Mouse (Mus musculus) frontal cortex, adult 2 months (tissue): ENCODE measurements around the gene Rsph14. TPM values are rescaled to one million over a fixed set of nuclear protein-coding genes. Genes with fewer than 3 reads are reported as not detected.
"Not testable (repeated sequence)": the region's sequence is repeated elsewhere in the genome, so short reads cannot be mapped to it uniquely, and the experiment has no call there.

Experiments
- DNase-seq, 2 experiments: peaks; one replicate each; pipeline ENCODE4 v3.0.0; 2022; ENCODE audit warnings: low spot score in 1 of 2; ENCODE audit errors: extremely low spot score in 1 of 2
- polyA plus RNA-seq: library from polyadenylated mRNA; depleted of rRNA; stranded (reverse); fragments of >200 nt; gene quantifications from 2 replicates; pipeline ENCODE4 v1.2.3, GENCODE M21; 2012

Gene Rsph14
- polyA plus RNA-seq, 1 experiment, result 0.32 TPM

GRCm38 (mm10) chr10:75054125-75054524 is 21.7 kb upstream of the Rsph14 start:
- no peak for DNase-seq

GRCm38 (mm10) chr10:75053655-75054054 is 21.3 kb upstream of the Rsph14 start:
- DNase-seq, result no peak

- no peak for DNase-seq
Observed at GRCm38 (mm10) chr10:75052902-75053301, 20.5 kb upstream of the Rsph14 start.

- no peak for DNase-seq
Observed at GRCm38 (mm10) chr10:75051364-75052074, 19.1 kb upstream of the Rsph14 start.

GRCm38 (mm10) chr10:75048711-75049110 is 16.3 kb upstream of the Rsph14 start:
- no peak for DNase-seq

- DNase-seq, result no peak
Observed at GRCm38 (mm10) chr10:75045831-75046230, 13.4 kb upstream of the Rsph14 start.

GRCm38 (mm10) chr10:75044459-75044858 is 12.1 kb upstream of the Rsph14 start:
- no peak for DNase-seq

GRCm38 (mm10) chr10:75042060-75042459 is 9.7 kb upstream of the Rsph14 start:
- DNase-seq, result not testable (repeated sequence)

GRCm38 (mm10) chr10:75036883-75037379 is 4.5 kb upstream of the Rsph14 start, which contains the start of gene Rab36:
Rab36 (plus strand) TSS chr10:75037058.
- DNase-seq, result peak; percentile 94 to 96

GRCm38 (mm10) chr10:75031345-75032114 is 856 bp downstream of the Rsph14 start:
- no peak for DNase-seq

GRCm38 (mm10) chr10:75030234-75030633 is 2.2 kb downstream of the Rsph14 start:
- DNase-seq, result no peak

- no peak for DNase-seq
Observed at GRCm38 (mm10) chr10:75029677-75030076, 2.7 kb downstream of the Rsph14 start.

- no peak for DNase-seq
Observed at GRCm38 (mm10) chr10:75028743-75029142, 3.6 kb downstream of the Rsph14 start.

GRCm38 (mm10) chr10:75026491-75026890 is 5.9 kb downstream of the Rsph14 start:
- no peak for DNase-seq

GRCm38 (mm10) chr10:75021138-75021537 is 11.2 kb downstream of the Rsph14 start:
- DNase-seq, result peak; percentile 60 to 96

- DNase-seq, result no peak
Observed at GRCm38 (mm10) chr10:75020271-75020670, 12.1 kb downstream of the Rsph14 start.

GRCm38 (mm10) chr10:75016481-75016880 is 15.9 kb downstream of the Rsph14 start:
- no peak for DNase-seq

GRCm38 (mm10) chr10:75015465-75015864 is 16.9 kb downstream of the Rsph14 start:
- DNase-seq, result no peak

GRCm38 (mm10) chr10:75010704-75011103 is 21.7 kb downstream of the Rsph14 start:
- DNase-seq, result no peak

GRCm38 (mm10) chr10:75006889-75007662 is 25.3 kb downstream of the Rsph14 start:
- peak; percentile 79 to 83 for DNase-seq

GRCm38 (mm10) chr10:75004067-75004466 is 28.3 kb downstream of the Rsph14 start:
- no peak for DNase-seq
